Mouse (Mus musculus) MEL (cell line): Measurements from ENCODE around the gene C030005K15Rik. TPM values are rescaled to one million over a fixed set of nuclear protein-coding genes. Genes with fewer than 3 reads are reported as not detected.

Experiments used
- DNase-seq: peaks from one replicate; pipeline ENCODE4 v3.0.0; 2011; ENCODE audit warnings: low read depth, low spot score
- H3K27ac ChIP-seq: 2 replicates; pipeline ENCODE4 v1.5.1; 2012; ENCODE audit warnings: low read depth, mild to moderate bottlenecking, control low read depth, low read length, moderate library complexity; ENCODE audit not compliant: control insufficient read depth
- H3K27me3 ChIP-seq, 2 experiments: fragments of 150-350 bp in 1 of 2; sonication (generic) in 1 of 2; 2 replicates each; pipeline ENCODE4 v1.6.1; 2012; ENCODE audit warnings: low read length in 2 of 2, mild to moderate bottlenecking in 2 of 2, improper control_type of control experiment in 1 of 2, moderate library complexity in 1 of 2; ENCODE audit not compliant: insufficient read depth in 2 of 2, control insufficient read depth in 1 of 2
- H3K36me3 ChIP-seq, 2 experiments: 2 replicates each; pipeline ENCODE4 v1.6.1; 2012 to 2014; ENCODE audit warnings: low read length in 2 of 2, improper control_type of control experiment in 1 of 2, inconsistent platforms in 1 of 2, mild to moderate bottlenecking in 1 of 2; ENCODE audit not compliant: insufficient read depth in 2 of 2, control insufficient read depth in 1 of 2
- H3K4me1 ChIP-seq, 2 experiments: fragments of 150-350 bp in 1 of 2; sonication (generic) in 1 of 2; 2 replicates each; pipeline ENCODE4 v1.6.1; 2012; ENCODE audit warnings: low read length in 2 of 2, improper control_type of control experiment in 1 of 2, mild to moderate bottlenecking in 1 of 2; ENCODE audit not compliant: insufficient read depth in 2 of 2, control insufficient read depth in 1 of 2
- H3K4me3 ChIP-seq, 2 experiments: fragments of 150-350 bp in 1 of 2; sonication (generic) in 1 of 2; 2 replicates each; pipeline ENCODE4 v1.5.1; 2012; ENCODE audit warnings: low read depth in 2 of 2, low read length in 2 of 2, mild to moderate bottlenecking in 2 of 2, moderate library complexity in 2 of 2, control low read depth in 1 of 2, improper control_type of control experiment in 1 of 2; ENCODE audit not compliant: control insufficient read depth in 1 of 2, insufficient read depth in 1 of 2
- H3K79me2 ChIP-seq: 2 replicates; pipeline ENCODE4 v1.6.1; 2012; ENCODE audit warnings: mild to moderate bottlenecking, low read length, moderate library complexity; ENCODE audit not compliant: control insufficient read depth, poor library complexity, insufficient read depth
- H3K9ac ChIP-seq: 2 replicates; pipeline ENCODE4 v1.6.1; 2012; ENCODE audit warnings: low read depth, mild to moderate bottlenecking, control low read depth, low read length, moderate library complexity; ENCODE audit not compliant: control insufficient read depth, poor library complexity, severe bottlenecking
- H3K9me3 ChIP-seq: fragments of 150-350 bp; sonication (generic); replicated peaks from 2 replicates; pipeline ENCODE4 v1.6.1; 2012; ENCODE audit warnings: mild to moderate bottlenecking, low read length, improper control_type of control experiment, moderate library complexity; ENCODE audit not compliant: insufficient read depth
- BHLHE40 ChIP-seq: IDR thresholded peaks from 2 replicates; pipeline ENCODE4 v1.6.1; 2012; ENCODE audit warnings: low read depth, mild to moderate bottlenecking, inconsistent platforms, low read length, improper control_type of control experiment, borderline replicate concordance
- CHD2 ChIP-seq: IDR thresholded peaks from 2 replicates; pipeline ENCODE4 v1.6.1; 2011; ENCODE audit warnings: low read length, improper control_type of control experiment
- CTCF ChIP-seq, 3 experiments: IDR thresholded peaks in 2 of 3; conservative IDR thresholded peaks in 1 of 3; 2 replicates each; pipeline ENCODE4 v1.5.1; 2011 to 2012; ENCODE audit warnings: low read length in 3 of 3, low read depth in 2 of 3, mild to moderate bottlenecking in 2 of 3, improper control_type of control experiment in 1 of 3, inconsistent platforms in 1 of 3, mixed read lengths in 1 of 3, moderate library complexity in 1 of 3; ENCODE audit not compliant: control insufficient read depth in 1 of 3, insufficient read depth in 1 of 3, poor library complexity in 1 of 3, severe bottlenecking in 1 of 3
- ELF1 ChIP-seq: IDR thresholded peaks from 2 replicates; pipeline ENCODE4 v1.6.1; 2014; ENCODE audit warnings: low read depth, mild to moderate bottlenecking, inconsistent platforms, low read length, improper control_type of control experiment, moderate library complexity
- EP300 ChIP-seq, 2 experiments: IDR thresholded peaks; 2 replicates each; pipeline ENCODE4 v1.6.1; 2011; ENCODE audit warnings: improper control_type of control experiment in 2 of 2, low read length in 2 of 2, low read depth in 1 of 2, mild to moderate bottlenecking in 1 of 2
- GABPA ChIP-seq: IDR thresholded peaks from 2 replicates; pipeline ENCODE4 v1.6.1; 2012; ENCODE audit warnings: low read depth, mild to moderate bottlenecking, inconsistent platforms, low read length, improper control_type of control experiment, moderate library complexity
- GATA1 ChIP-seq: IDR thresholded peaks from 2 replicates; pipeline ENCODE4 v1.6.1; 2011; ENCODE audit warnings: low read depth, low read length, improper control_type of control experiment
- JUND ChIP-seq: IDR thresholded peaks from 2 replicates; pipeline ENCODE4 v1.6.1; 2011; ENCODE audit warnings: low read depth, mild to moderate bottlenecking, improper control_type of control experiment, low read length
- KAT2A ChIP-seq: conservative IDR thresholded peaks from 2 replicates; pipeline ENCODE4 v1.6.1; 2012; ENCODE audit warnings: low read depth, low read length, improper control_type of control experiment, inconsistent platforms
- MAFK ChIP-seq: IDR thresholded peaks from 2 replicates; pipeline ENCODE4 v1.6.1; 2011; ENCODE audit warnings: low read depth, mild to moderate bottlenecking, low read length, improper control_type of control experiment, borderline replicate concordance
- MAZ ChIP-seq: IDR thresholded peaks from 2 replicates; pipeline ENCODE4 v1.6.1; 2012; ENCODE audit warnings: low read depth, mild to moderate bottlenecking, inconsistent platforms, low read length, improper control_type of control experiment
- MEF2A ChIP-seq: IDR thresholded peaks from 2 replicates; pipeline ENCODE4 v1.6.1; 2014; ENCODE audit warnings: low read depth, mild to moderate bottlenecking, inconsistent platforms, low read length, improper control_type of control experiment; ENCODE audit not compliant: poor library complexity, insufficient replicate concordance, severe bottlenecking; ENCODE audit errors: extremely low read depth
- MXI1 ChIP-seq: IDR thresholded peaks from 2 replicates; pipeline ENCODE4 v1.6.1; 2011; ENCODE audit warnings: mild to moderate bottlenecking, low read depth, low read length, improper control_type of control experiment
- MYC ChIP-seq: IDR thresholded peaks from 2 replicates; pipeline ENCODE4 v1.6.1; 2011; ENCODE audit warnings: low read depth, mild to moderate bottlenecking, low read length, improper control_type of control experiment, moderate library complexity
- NRF1 ChIP-seq: IDR thresholded peaks from 2 replicates; pipeline ENCODE4 v1.6.1; 2014; ENCODE audit warnings: low read depth, mild to moderate bottlenecking, inconsistent platforms, low read length, improper control_type of control experiment, moderate library complexity; ENCODE audit not compliant: poor library complexity, insufficient read depth, severe bottlenecking
- POLR2AphosphoS2 ChIP-seq: IDR thresholded peaks from 2 replicates; pipeline ENCODE4 v1.6.1; 2011; ENCODE audit warnings: low read length, improper control_type of control experiment
- RAD21 ChIP-seq: IDR thresholded peaks from 2 replicates; pipeline ENCODE4 v1.6.1; 2011; ENCODE audit warnings: mild to moderate bottlenecking, low read depth, low read length, improper control_type of control experiment
- RCOR1 ChIP-seq: IDR thresholded peaks from 2 replicates; pipeline ENCODE4 v1.6.1; 2012; ENCODE audit warnings: low read depth, mild to moderate bottlenecking, inconsistent platforms, low read length, improper control_type of control experiment
- SMC3 ChIP-seq: IDR thresholded peaks from 2 replicates; pipeline ENCODE4 v1.6.1; 2011; ENCODE audit warnings: low read depth, low read length, improper control_type of control experiment
- TBP ChIP-seq: IDR thresholded peaks from 2 replicates; pipeline ENCODE4 v1.8.0; 2011; ENCODE audit warnings: low read depth, low read length, improper control_type of control experiment
- UBTF ChIP-seq: IDR thresholded peaks from 2 replicates; pipeline ENCODE4 v1.6.1; 2012; ENCODE audit warnings: low read depth, mild to moderate bottlenecking, inconsistent platforms, low read length, improper control_type of control experiment, moderate library complexity, borderline replicate concordance; ENCODE audit not compliant: insufficient read depth
- USF1 ChIP-seq: IDR thresholded peaks from 2 replicates; pipeline ENCODE4 v1.6.1; 2014; ENCODE audit warnings: low read depth, mild to moderate bottlenecking, inconsistent platforms, low read length, improper control_type of control experiment, moderate library complexity
- USF2 ChIP-seq, 2 experiments: IDR thresholded peaks; 2 replicates each; pipeline ENCODE4 v1.6.1; 2011 to 2012; ENCODE audit warnings: improper control_type of control experiment in 2 of 2, low read length in 2 of 2, borderline replicate concordance in 1 of 2, inconsistent platforms in 1 of 2, low read depth in 1 of 2, mild to moderate bottlenecking in 1 of 2; ENCODE audit not compliant: insufficient read depth in 1 of 2
- ZC3H11A ChIP-seq: IDR thresholded peaks from 2 replicates; pipeline ENCODE4 v1.6.1; 2012; ENCODE audit warnings: low read depth, mild to moderate bottlenecking, inconsistent platforms, low read length, improper control_type of control experiment
- ZMIZ1 ChIP-seq: IDR thresholded peaks from 2 replicates; pipeline ENCODE4 v1.6.1; 2012; ENCODE audit warnings: low read depth, mild to moderate bottlenecking, inconsistent platforms, low read length, improper control_type of control experiment, moderate library complexity
- ZNF384 ChIP-seq: IDR thresholded peaks from 2 replicates; pipeline ENCODE4 v1.6.1; 2012; ENCODE audit warnings: low read depth, mild to moderate bottlenecking, inconsistent platforms, low read length, improper control_type of control experiment
- polyA plus RNA-seq, 2 experiments: library from polyadenylated mRNA; stranded (reverse) in 1 of 2; unstranded in 1 of 2; fragments of >175 nt in 1 of 2; fragments of >200 nt in 1 of 2; gene quantifications; 2 replicates each; pipeline versions ENCODE4 v1.2.1 to v1.2.4; 2012; ENCODE audit warnings: low replicate concordance in 2 of 2, low read depth in 1 of 2; ENCODE audit not compliant: insufficient read length in 2 of 2, insufficient read depth in 1 of 2, missing spikeins in 1 of 2
- total RNA-seq: library from RNA; depleted of rRNA; stranded (reverse); fragments of 300-350 nt; gene quantifications from 2 replicates; pipeline ENCODE4 v1.2.3, GENCODE M21; 2012

C030005K15Rik gene
- total and polyA plus RNA-seq, 3 experiments: not detected

GRCm38 (mm10) chr10:97704562-97704961, 22.0 kb downstream of the C030005K15Rik start:
- Histone ChIP-seq H3K4me3 (no peak overlapping the region), H3K9me3 (no peaks in the 10 kb centered on the region), H3K36me3 (no peaks in the 10 kb centered on the region), H3K27ac (no peak overlapping the region), H3K27me3 (no peaks in the 10 kb centered on the region), H3K79me2 (no peaks in the 10 kb centered on the region), H3K4me1 (no peaks in the 10 kb centered on the region), H3K9ac (no peak overlapping the region)
- peak; percentile 51 for DNase-seq
- TF ChIP-seq RAD21 (peak; percentile 72), CTCF (IDR thresholded peaks at IDR 0.05 in 2 of 3, conservative IDR thresholded peaks at IDR 0.05 in 1 of 3; ENCODE audit: control insufficient read depth in 1 of 3, insufficient read depth in 1 of 3, low read depth in 2 of 3, low read length in 3 of 3, poor library complexity in 1 of 3, severe bottlenecking in 1 of 3) (peak in 2 of 3 experiments; percentile 30 to 77; a peak in 3 of 6 replicates), CHD2 (no peak), POLR2AphosphoS2 (no peak), MYC (no peak), ELF1 (no peak), SMC3 (peak; percentile 82), ZNF384 (no peak), NRF1 (no peak), KAT2A (no peak), ZC3H11A (peak; percentile 62; the same call in 1 of the 2 replicates), JUND (no peak), USF2 (IDR thresholded peaks at IDR 0.05; ENCODE audit: borderline replicate concordance in 1 of 2, insufficient read depth in 1 of 2, low read depth in 1 of 2, low read length in 2 of 2) (no peak), GATA1 (no peak), RCOR1 (no peak), UBTF (no peak), MXI1 (no peak), MAZ (no peak)

- no peaks in the 10 kb centered on the region for H3K4me1 ChIP-seq
- TF ChIP-seq USF1: no peak
- no peak for TF ChIP-seq MAZ
- no peak for TF ChIP-seq MAFK
- TF ChIP-seq TBP: no peak
- no peak for TF ChIP-seq GABPA
- TF ChIP-seq BHLHE40: no peak
- TF ChIP-seq MEF2A: no peak
- no peak for TF ChIP-seq ZMIZ1
- no peak for TF ChIP-seq JUND
- TF ChIP-seq EP300 (IDR thresholded peaks at IDR 0.05; ENCODE audit: low read depth in 1 of 2, low read length in 2 of 2): no peak
- no peaks in the 10 kb centered on the region for H3K27me3 ChIP-seq
- H3K36me3 ChIP-seq: no peaks in the 10 kb centered on the region
- no peak overlapping the region for H3K4me3 ChIP-seq
- H3K9ac ChIP-seq: no peak overlapping the region
- H3K9me3 ChIP-seq: no peaks in the 10 kb centered on the region
- DNase-seq: no peak
- H3K79me2 ChIP-seq: no peaks in the 10 kb centered on the region
- no peak overlapping the region for H3K27ac ChIP-seq
Measured at GRCm38 (mm10) chr10:97702321-97702720, 24.2 kb downstream of the C030005K15Rik start.
